Mouse (Mus musculus) olfactory bulb, adult 2 months (tissue): ENCODE measurements around the gene Grxcr1. TPM values are rescaled to one million over a fixed set of nuclear protein-coding genes. Genes with fewer than 3 reads are reported as not detected.
A peak's percentile ranks its signal among the peaks of the same experiment; 100 is the strongest.

Experiments used
- H3K27ac ChIP-seq: fragments of 200-500 bp; 2 replicates; pipeline ENCODE4 v1.5.1; 2012; ENCODE audit warnings: low read depth, low read length; ENCODE audit not compliant: insufficient read depth
- H3K4me1 ChIP-seq: fragments of 200-500 bp; 2 replicates; pipeline ENCODE4 v1.6.1; 2012; ENCODE audit warnings: low read length; ENCODE audit not compliant: control insufficient read depth, insufficient read depth
- H3K4me3 ChIP-seq: fragments of 200-500 bp; 2 replicates; pipeline ENCODE4 v1.5.1; 2012; ENCODE audit warnings: mild to moderate bottlenecking, low read depth, low read length, moderate library complexity; ENCODE audit not compliant: insufficient read depth
- CTCF ChIP-seq: fragments of 200-500 bp; IDR thresholded peaks from 2 replicates; pipeline ENCODE4 v1.5.1; 2012; ENCODE audit warnings: low read depth, mild to moderate bottlenecking, low read length, moderate library complexity; ENCODE audit not compliant: insufficient read depth
- POLR2A ChIP-seq: fragments of 200-500 bp; IDR thresholded peaks from 2 replicates; pipeline ENCODE4 v1.6.1; 2012; ENCODE audit warnings: mild to moderate bottlenecking, low read depth, low read length, moderate library complexity; ENCODE audit not compliant: insufficient read depth
- WGBS: fragments of 180-500 bp; shearing (Covaris S2); methylation state at CpG from one replicate; pipeline ENCODE4 v1.1.7; 2018; 5-methylcytosine and 5-hydroxymethylcytosine counted together
- polyA plus RNA-seq: library from polyadenylated mRNA; stranded (reverse); fragments of >200 nt; gene quantifications from 2 replicates; pipeline ENCODE4 v1.2.4, GENCODE M21; 2012; ENCODE audit warnings: low replicate concordance; ENCODE audit not compliant: missing spikeins, insufficient read depth, insufficient read length

Grxcr1 gene
- not detected in 2 replicates for polyA plus RNA-seq

DNA sequence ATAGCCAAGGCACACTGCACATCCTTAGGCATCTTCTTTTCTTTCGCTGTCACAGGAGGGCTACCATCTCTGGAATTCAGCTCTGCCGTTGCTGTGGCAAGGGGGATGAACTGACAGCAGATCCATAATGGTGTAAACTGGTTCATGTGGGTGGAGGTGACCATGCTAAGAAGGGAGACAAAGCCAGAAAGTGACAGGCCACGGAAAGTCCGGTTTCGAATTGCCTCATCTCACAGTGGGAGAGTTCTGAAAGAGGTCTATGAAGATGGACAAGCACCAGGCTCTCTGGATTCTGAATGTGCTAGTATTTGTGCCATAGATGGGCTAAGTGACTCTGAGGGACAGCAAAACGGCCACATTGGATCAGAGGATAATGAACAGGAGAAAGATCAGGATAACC, at the start of gene Grxcr1:
Grxcr1 (plus strand) TSS at position 92 of the 400 bp plus-strand sequence.
- TF ChIP-seq CTCF (no peak), POLR2A (no peak)
- Histone ChIP-seq H3K4me1 (no peaks in the 10 kb centered on the region), H3K27ac (no peak within 1 kb of the TSS), H3K4me3 (no peak within 1 kb of the TSS)
- WGBS, result 93% methylated on average over 6 of the region's 6 CpGs

DNA sequence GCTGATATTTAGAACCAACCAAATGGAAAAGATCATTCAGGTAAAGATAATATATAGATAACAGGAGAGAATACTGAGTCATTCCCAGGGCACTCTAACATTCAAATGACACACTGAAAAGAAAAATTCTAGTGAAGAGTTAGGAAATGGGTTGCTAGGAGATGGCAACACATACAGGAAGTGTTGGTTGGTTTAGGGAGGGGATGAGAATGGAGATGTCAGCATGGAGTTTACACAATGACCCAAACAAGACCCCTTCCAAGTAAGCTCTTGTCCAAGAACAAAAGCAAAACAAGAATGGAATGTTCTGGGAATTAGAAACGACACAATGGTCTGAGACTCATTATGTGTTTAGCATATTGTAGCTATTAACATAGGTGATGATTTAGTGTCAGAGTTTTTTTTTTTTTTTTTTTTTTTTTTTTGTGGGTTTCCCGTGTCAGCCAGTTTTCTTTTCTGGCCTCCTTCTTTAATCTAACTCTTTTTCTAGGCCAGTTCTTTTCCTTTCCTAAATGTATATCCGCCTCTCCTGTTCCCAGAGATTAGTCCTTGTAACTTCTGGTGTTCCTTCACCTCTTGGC, 49.6 kb upstream of the Grxcr1 start:
- no peak overlapping the region for H3K27ac ChIP-seq
- no peak for TF ChIP-seq CTCF
- TF ChIP-seq POLR2A, result no peak
- WGBS, result 75% methylated on average over 3 of the region's 3 CpGs
- H3K4me1 ChIP-seq, result no peaks in the 10 kb centered on the region
- no peak overlapping the region for H3K4me3 ChIP-seq

DNA sequence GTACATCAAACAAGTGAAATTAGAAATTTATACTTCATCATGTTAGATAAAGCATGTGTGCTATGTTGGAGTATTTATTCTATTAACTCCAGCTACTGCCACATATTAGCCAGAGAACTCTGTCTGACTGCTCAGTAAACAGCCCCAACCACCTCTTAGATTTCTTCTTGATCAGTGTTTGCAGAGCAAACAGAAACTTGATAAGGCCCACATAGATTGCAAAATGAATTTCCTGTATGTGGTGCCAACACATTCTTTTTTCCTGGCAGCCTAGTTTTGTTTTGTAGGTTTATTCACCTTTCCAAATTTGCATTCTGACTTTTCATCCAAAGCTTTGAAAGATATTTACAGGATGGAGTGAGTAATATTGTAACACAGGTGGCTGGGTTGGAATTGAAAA, 41.2 kb upstream of the Grxcr1 start:
- no peak for TF ChIP-seq POLR2A
- TF ChIP-seq CTCF, result no peak
- Histone ChIP-seq H3K4me3 (no peak overlapping the region), H3K4me1 (no peaks in the 10 kb centered on the region), H3K27ac (no peak overlapping the region)

DNA sequence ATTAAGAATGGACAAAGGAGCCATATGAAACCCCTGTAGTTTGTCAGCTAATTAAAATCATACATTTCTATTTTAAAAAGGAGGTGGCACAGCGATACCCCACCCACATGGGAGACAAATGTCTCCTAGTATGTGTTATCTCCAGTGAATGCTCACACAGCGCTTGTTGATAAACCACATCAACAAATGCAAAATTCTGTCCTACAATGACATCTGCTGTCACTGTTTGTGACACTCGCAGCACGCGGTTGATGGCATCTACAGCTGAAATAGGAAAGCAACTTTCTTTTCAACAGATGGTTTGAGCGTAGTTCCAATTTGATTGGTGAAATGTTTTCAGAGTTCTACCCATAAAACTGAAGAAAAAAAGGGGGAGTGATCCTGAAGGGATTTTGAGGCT, 29.0 kb upstream of the Grxcr1 start:
- H3K4me3 ChIP-seq, result no peak overlapping the region
- H3K27ac ChIP-seq, result no peak overlapping the region
- H3K4me1 ChIP-seq, result no peaks in the 10 kb centered on the region
- WGBS, result 92% methylated on average over 6 of the region's 6 CpGs
- TF ChIP-seq CTCF (no peak), POLR2A (no peak)

DNA sequence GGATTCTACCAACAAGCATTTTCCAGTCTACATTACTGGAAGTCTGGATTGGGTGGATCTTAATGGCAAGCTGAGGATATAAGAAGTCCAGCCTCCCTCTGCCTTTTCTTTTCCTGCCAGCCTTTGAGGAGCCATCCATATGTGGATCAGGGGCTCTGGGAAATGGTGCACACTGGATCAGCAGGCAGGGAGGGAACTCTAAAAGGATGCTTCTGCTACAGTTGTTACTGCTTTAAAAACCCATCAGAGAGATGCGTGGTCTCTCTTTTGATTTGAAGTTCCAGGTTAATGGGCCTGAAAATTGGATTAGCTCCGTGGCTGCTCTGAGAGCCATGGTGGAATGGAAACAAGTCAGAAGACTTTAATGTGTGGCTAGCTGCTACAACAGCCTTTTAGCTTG, 27.7 kb upstream of the Grxcr1 start:
- Histone ChIP-seq H3K27ac (no peak overlapping the region), H3K4me1 (no peaks in the 10 kb centered on the region), H3K4me3 (no peak overlapping the region)
- WGBS, result 47% methylated on average over 2 of the region's 2 CpGs
- TF ChIP-seq CTCF (no peak), POLR2A (no peak)

DNA sequence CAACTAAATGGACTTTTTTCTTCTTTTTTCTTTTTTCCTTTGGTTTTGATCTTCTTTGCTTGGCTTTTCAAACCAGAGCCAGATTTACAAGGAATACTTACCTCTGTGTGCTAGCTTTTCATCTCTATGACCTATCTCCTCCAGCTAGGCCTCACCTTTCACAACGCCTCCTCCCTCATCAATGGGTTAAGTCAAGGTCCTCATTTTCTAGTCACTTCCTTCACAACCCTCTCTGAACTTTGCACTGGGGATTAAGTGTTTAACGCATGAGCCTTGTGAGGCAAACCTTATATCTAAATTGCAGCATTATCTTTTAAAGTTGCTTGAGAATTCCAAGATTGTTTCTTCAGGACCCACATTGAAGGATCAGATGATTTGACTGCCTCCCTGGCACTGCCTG, 27.2 kb upstream of the Grxcr1 start:
- H3K27ac ChIP-seq, result no peak overlapping the region
- WGBS, result 85% methylated on average over 2 of the region's 2 CpGs
- H3K4me3 ChIP-seq, result no peak overlapping the region
- TF ChIP-seq POLR2A (no peak), CTCF (no peak)
- no peaks in the 10 kb centered on the region for H3K4me1 ChIP-seq

DNA sequence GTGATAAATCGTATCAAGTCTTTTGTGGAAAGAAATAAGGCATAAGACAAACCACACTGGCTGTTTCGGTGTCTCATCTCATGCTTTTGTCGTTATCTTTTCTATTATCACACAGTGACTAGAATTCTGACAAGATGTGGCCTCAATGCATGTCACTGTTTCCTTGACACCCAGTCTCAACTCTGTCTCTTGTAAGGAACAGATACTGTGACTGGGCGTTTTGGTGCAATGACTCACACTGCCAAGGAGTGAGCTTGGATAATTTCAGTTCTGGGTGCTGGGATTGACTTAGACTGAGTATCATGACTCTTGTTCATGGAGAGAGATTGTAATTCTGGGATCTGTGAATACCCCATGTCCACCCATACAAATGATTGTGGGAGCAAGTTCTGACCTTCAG, 24.6 kb upstream of the Grxcr1 start:
- WGBS, result 79% methylated on average over 4 of the region's 4 CpGs
- no peak overlapping the region for H3K27ac ChIP-seq
- TF ChIP-seq CTCF (no peak), POLR2A (no peak)

DNA sequence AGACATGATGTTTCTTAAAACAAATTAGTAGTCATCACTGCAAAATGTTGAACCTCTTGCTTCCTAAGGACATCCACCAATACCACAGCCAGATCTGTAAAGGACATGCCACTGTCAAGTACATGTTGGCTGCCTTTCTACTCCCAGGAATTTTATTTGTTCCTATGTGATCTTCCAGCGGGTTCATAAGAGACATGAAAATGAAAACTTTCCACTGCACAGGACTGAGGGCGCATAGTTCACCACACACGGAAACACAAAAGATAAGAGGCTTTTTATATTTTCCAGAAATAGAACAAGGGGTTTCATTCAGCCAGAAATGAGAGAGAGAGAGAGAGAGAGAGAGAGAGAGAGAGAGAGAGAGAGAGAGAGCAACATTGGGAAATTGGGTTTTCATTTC, 20.1 kb upstream of the Grxcr1 start:
- TF ChIP-seq POLR2A (no peak), CTCF (no peak)
- no peak overlapping the region for H3K27ac ChIP-seq
- 72% methylated on average over 3 of the region's 3 CpGs for WGBS
- H3K4me1 ChIP-seq, result no peaks in the 10 kb centered on the region
- no peak overlapping the region for H3K4me3 ChIP-seq

More for the DNA sequence above, 24.6 kb upstream of the Grxcr1 start:
- H3K4me1 ChIP-seq, result no peaks in the 10 kb centered on the region
- H3K4me3 ChIP-seq, result no peak overlapping the region

DNA sequence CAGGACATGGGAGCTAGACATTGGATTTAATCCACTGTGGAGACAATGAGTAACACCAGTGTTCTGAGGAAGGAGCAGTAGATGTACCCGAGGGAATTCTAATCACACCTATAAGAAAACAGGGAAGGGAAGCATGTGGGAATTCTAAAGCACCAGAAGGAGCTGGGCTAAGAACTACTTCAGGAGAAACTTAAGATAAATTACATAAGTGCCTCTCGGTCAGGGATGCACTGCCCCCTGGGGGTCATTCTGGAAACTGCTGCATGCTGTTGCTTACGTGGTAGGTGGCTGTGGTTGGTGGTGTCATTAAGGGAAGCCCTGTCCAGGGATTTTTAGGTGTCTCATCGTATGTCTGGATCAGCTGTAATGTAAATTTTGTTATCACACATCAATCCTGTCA, 19.0 kb upstream of the Grxcr1 start:
- Histone ChIP-seq H3K4me1 (no peaks in the 10 kb centered on the region), H3K27ac (no peak overlapping the region), H3K4me3 (no peak overlapping the region)
- WGBS, result 22% methylated on average over 4 of the region's 4 CpGs
- TF ChIP-seq POLR2A (no peak), CTCF (peak; percentile 48)

DNA sequence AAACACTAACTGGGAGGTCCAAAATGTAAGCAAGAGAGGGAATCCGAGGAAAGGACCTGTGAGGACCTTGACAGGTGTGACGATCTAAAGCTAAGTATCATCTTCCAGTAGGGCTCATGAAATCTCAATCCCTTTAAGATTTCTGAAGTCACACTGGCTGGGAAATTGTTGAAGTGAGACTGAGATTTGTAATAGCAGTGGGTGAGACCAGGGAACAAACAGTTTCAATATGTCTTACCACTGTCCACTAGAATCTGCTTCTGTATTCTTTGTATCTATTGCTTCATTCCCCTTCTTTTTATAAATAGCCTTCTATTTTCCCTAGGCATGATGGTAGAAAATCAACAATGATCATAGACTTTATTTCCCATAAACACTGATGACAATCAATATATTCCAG, 10.8 kb upstream of the Grxcr1 start:
- no peak overlapping the region for H3K4me3 ChIP-seq
- TF ChIP-seq POLR2A, result no peak
- no peak for TF ChIP-seq CTCF
- H3K4me1 ChIP-seq, result no peaks in the 10 kb centered on the region
- no peak overlapping the region for H3K27ac ChIP-seq
- WGBS, result 92% methylated on average over 2 of the region's 2 CpGs
